Mouse (Mus musculus) fat pad, adult 2 months (tissue): ENCODE results near the gene Rbm43.
"Not testable (repeated sequence)": the region's sequence is repeated elsewhere in the genome, so short reads cannot be mapped to it uniquely, and the experiment has no call there.

ENCODE experiments used
- DNase-seq: peaks from one replicate; pipeline ENCODE4 v3.0.0-alpha.2; 2011; ENCODE audit warnings: low read depth, low spot score; ENCODE audit errors: extremely low read depth

Rbm43 gene

GRCm38 (mm10) chr2:51914944-51915680, 19.9 kb downstream of the Rbm43 start:
- peak; percentile 16 for DNase-seq

GRCm38 (mm10) chr2:51914532-51914931, 20.4 kb downstream of the Rbm43 start:
- DNase-seq: no peak

- no peak for DNase-seq
These were observed 22.2 kb downstream of the Rbm43 start for GRCm38 (mm10) chr2:51912740-51913139.

GRCm38 (mm10) chr2:51911864-51912263, 23.1 kb downstream of the Rbm43 start:
- no peak for DNase-seq

GRCm38 (mm10) chr2:51907538-51908110, 27.3 kb downstream of the Rbm43 start:
- no peak for DNase-seq

GRCm38 (mm10) chr2:51905637-51906036, 29.3 kb downstream of the Rbm43 start:
- no peak for DNase-seq

- no peak for DNase-seq
These were observed 42.5 kb downstream of the Rbm43 start for GRCm38 (mm10) chr2:51892411-51892901.

- no peak for DNase-seq
These were observed 44.0 kb downstream of the Rbm43 start for GRCm38 (mm10) chr2:51890961-51891360.

- DNase-seq: not testable (repeated sequence)
These were observed 44.8 kb downstream of the Rbm43 start for GRCm38 (mm10) chr2:51890139-51890538.

GRCm38 (mm10) chr2:51880143-51880542, 54.8 kb downstream of the Rbm43 start:
- no peak for DNase-seq
